Mouse (Mus musculus): Measurements from ENCODE around the gene Rps16.

GRCm38 (mm10) chr7:28401030-28401429 is 50.6 kb downstream of the Rps16 start:
- TF ChIP-seq EP300 (IDR thresholded peaks at IDR 0.05) (no peak), CTCF (IDR thresholded peaks at IDR 0.05) (no peak)

All from lung, postnatal 0 days (tissue).